Mouse (Mus musculus): ENCODE measurements around the gene Ppp1r12c. TPM values are rescaled to one million over a fixed set of nuclear protein-coding genes. Genes with fewer than 3 reads are reported as not detected.

The Ppp1r12c gene
- polyA plus RNA-seq, 1 experiment from 2014 or later, result 48.2 TPM

DNA sequence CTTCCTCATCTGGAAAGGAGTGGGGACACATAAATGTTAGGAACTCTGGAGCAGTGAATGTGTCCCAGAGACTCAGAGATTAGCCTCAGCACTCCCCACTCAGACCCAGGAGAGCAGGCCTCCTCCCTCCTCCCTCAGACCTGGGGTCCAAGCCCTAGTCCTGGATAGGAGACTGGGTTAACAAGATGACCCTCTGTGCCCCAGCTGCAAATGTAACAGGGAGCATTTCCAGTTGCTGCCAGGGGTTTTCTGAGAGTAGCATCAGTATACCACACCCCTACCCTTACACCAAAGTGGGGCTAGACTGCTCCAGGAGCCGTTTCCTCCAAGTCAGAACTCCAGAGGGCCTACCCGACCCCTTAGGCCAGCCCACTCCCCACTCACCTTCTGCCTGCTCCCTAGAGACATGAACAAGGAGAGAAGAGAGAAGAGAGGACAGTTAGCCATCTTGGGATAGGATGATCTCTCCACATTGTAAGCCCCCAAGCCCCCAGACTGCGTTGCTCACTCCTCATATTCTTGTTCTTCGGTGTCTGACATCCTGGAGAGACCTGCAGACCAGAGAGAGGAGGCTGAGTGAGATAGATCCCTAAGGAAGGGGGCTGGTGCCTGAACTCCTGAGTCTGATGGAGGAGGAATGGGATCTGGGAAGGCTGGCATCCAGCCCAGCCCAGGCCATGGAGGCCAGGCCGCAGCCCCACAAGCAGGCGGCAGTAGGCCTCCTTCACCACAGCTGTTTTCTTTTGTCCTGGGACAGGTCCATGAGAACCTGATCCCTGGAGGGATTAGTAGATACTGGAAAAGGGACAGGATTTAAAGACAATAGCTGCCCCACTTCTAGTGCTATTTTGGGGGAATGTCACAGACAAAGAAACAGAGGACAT, 12.6 kb upstream of the Ppp1r12c start:
- Histone ChIP-seq H3K4me3 (peak overlapping the region; percentile 0; the same call in 1 of the 2 replicates), H3K27me3 (no peaks in the 10 kb centered on the region), H3K4me1 (peaks cover 22% of the 10 kb centered on the region), H3K27ac (peak overlapping the region; percentile 48), H3K36me3 (no peaks in the 10 kb centered on the region), H3K4me2 (no peak overlapping the region), H3K9ac (no peak overlapping the region), H3K9me3 (no peaks in the 10 kb centered on the region)
- 46% methylated on average over 6 of the region's 6 CpGs for WGBS
- ATAC-seq (ENCODE audit: insufficient number of reproducible peaks, insufficient read depth, low FRiP score, low TSS enrichment, low read depth), result peak; percentile 50; the same call in 1 of the 2 replicates

DNA sequence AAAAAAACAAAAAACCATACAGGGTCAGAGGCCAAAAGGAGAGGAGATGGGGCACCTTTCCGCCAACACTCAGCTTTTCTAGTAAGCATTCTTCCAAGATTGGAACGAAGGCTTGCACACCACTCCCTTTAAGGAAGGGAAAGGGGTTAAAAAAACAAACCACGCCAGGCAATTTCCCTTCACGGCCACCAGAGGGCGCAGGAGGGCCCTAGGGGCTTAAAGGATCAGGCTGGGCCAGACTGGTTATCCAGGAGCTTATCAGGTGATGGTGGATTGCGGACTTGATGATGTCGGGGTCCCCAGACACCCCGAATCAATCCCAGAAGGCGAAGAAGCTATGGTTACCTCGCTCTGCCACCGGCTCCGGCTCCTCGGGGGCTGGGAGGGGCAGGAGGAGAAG, 11.8 kb upstream of the Ppp1r12c start:
- peak overlapping the region; percentile 48; the same call in 1 of the 2 replicates for H3K27ac ChIP-seq
- H3K4me3 ChIP-seq, result no peak overlapping the region
- peak overlapping the region; percentile 14; the same call in 1 of the 2 replicates for H3K4me2 ChIP-seq
- no peaks in the 10 kb centered on the region for H3K27me3 ChIP-seq
- no peaks in the 10 kb centered on the region for H3K9me3 ChIP-seq
- WGBS, result 23% methylated on average over 13 of the region's 13 CpGs
- H3K36me3 ChIP-seq, result no peaks in the 10 kb centered on the region
- no peak overlapping the region for H3K9ac ChIP-seq
- ATAC-seq (ENCODE audit: insufficient number of reproducible peaks, insufficient read depth, low FRiP score, low TSS enrichment, low read depth), result no peak
- peaks cover 22% of the 10 kb centered on the region for H3K4me1 ChIP-seq

DNA sequence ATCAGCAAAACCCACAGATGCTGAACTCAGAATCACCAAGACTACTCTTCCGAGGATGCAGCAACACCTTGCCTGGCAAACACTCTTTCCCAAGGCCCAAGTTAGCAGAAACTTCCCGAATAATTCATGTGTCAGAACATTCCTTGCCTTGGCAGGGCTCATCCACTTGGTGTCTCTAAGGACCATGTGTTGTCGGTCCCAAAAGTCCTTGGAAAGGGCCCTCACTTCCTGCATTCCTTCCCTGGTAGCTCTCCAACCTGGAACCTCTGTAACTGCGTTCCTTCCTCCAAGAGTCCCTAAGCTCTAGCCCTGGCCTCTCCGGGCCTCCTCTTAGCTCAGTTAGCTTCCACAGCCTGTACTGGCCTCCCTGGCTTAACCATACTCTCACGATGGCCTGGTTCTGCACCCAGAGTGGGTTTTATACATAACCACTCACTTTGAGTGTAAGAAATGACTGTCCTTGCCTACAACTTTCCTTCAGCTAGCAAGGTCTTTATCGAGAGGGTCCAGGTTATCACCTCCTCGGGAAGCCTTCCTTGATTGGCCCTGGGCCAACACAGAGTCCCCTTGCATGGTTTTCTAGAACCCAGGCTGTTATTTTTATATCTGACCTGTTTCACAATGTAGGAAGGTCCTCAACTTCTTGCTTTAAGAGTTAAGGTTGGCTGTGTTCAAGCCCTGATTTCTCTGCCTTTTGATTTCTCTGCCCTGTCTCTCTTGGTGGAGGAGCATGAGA, 10.2 kb upstream of the Ppp1r12c start:
- H3K4me1 ChIP-seq, result peaks cover 22% of the 10 kb centered on the region
- H3K4me2 ChIP-seq, result no peak overlapping the region
- no peaks in the 10 kb centered on the region for H3K9me3 ChIP-seq
- H3K27me3 ChIP-seq, result no peaks in the 10 kb centered on the region
- no peak for ATAC-seq (ENCODE audit: insufficient number of reproducible peaks, insufficient read depth, low FRiP score, low TSS enrichment, low read depth)
- no peak overlapping the region for H3K9ac ChIP-seq
- H3K4me3 ChIP-seq, result no peak overlapping the region
- no peak overlapping the region for H3K27ac ChIP-seq
- 76% methylated on average over 8 of the region's 8 CpGs for WGBS
- H3K36me3 ChIP-seq, result no peaks in the 10 kb centered on the region

DNA sequence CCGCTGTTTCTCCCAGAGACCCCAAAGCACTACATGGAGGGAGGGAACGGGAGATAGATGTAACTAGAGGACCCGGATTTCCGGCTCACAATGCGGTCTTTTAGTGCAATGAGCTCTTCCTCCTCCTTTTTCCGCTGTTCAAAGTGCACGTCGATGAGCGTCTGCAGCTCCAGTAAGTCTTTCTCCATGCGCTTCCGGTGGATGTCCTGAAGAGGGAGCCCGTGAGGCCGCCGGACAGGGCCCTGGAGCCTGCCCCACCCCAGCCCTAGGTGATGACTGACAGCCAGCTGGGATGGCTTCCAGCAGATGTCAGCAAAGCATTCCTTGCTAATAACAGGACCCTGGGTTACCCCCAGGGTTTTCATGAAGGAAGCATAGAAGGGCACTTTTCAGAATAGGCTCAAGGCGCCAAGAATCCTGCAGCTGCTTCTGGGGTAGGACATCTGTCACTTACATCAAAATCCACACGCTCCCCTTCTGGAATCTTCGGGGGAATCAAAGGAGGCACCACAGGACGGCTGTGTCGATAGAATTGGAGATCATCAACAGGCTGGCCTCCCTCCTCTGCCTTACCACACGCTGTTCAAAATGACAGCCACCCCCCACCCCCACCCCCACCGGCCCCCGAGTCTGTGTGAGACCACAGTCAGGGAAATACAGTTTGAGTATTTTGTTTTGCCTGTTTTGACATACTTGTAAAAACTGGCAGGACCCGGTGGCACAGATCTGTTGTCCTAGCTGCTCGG, 8.6 kb upstream of the Ppp1r12c start:
- Histone ChIP-seq H3K9ac (no peak overlapping the region; the same call in 1 of the 2 replicates), H3K9me3 (no peaks in the 10 kb centered on the region), H3K27me3 (no peaks in the 10 kb centered on the region), H3K27ac (no peak overlapping the region), H3K4me1 (peaks cover 13% of the 10 kb centered on the region), H3K4me2 (peak overlapping the region; percentile 30; the same call in 1 of the 2 replicates), H3K4me3 (0 out of 2 replicates have a peak overlapping the region, but pooled peaks have one; percentile 2), H3K36me3 (no peaks in the 10 kb centered on the region)
- 11% methylated on average over 24 of the region's 24 CpGs for WGBS
- 0 out of 2 replicates have a peak, but pooled peaks have one; percentile 21 for ATAC-seq (ENCODE audit: insufficient number of reproducible peaks, insufficient read depth, low FRiP score, low TSS enrichment, low read depth)

GRCm38 (mm10) chr7:4508739-4509116, 7.2 kb upstream of the Ppp1r12c start:
- Histone ChIP-seq H3K27ac (no peak overlapping the region), H3K4me2 (no peak overlapping the region), H3K27me3 (no peaks in the 10 kb centered on the region), H3K9ac (no peak overlapping the region), H3K4me1 (peaks cover 4% of the 10 kb centered on the region; the same call in 1 of the 2 replicates), H3K4me3 (no peak overlapping the region), H3K36me3 (no peaks in the 10 kb centered on the region), H3K9me3 (no peaks in the 10 kb centered on the region)
- ATAC-seq (ENCODE audit: insufficient number of reproducible peaks, insufficient read depth, low FRiP score, low TSS enrichment, low read depth), result no peak
- 86% methylated on average over 8 of the region's 8 CpGs for WGBS

- Histone ChIP-seq H3K9ac (no peak overlapping the region), H3K4me3 (no peak overlapping the region), H3K4me2 (no peak overlapping the region), H3K27ac (no peak overlapping the region), H3K9me3 (no peaks in the 10 kb centered on the region), H3K27me3 (no peaks in the 10 kb centered on the region), H3K4me1 (no peaks in the 10 kb centered on the region), H3K36me3 (no peaks in the 10 kb centered on the region)
- ATAC-seq (ENCODE audit: insufficient number of reproducible peaks, insufficient read depth, low FRiP score, low TSS enrichment, low read depth), result no peak
- WGBS, result 84% methylated on average over 32 of the region's 32 CpGs
Observed at GRCm38 (mm10) chr7:4508062-4508738, 6.7 kb upstream of the Ppp1r12c start.

- WGBS, result 58% methylated on average over 3 of the region's 4 CpGs
- no peaks in the 10 kb centered on the region for H3K27me3 ChIP-seq
- no peak overlapping the region for H3K27ac ChIP-seq
- H3K36me3 ChIP-seq, result no peaks in the 10 kb centered on the region
- peaks cover 3% of the 10 kb centered on the region; the same call in 1 of the 2 replicates for H3K4me1 ChIP-seq
- H3K9ac ChIP-seq, result no peak overlapping the region
- no peaks in the 10 kb centered on the region for H3K9me3 ChIP-seq
- ATAC-seq (ENCODE audit: insufficient number of reproducible peaks, insufficient read depth, low FRiP score, low TSS enrichment, low read depth), result no peak
- H3K4me2 ChIP-seq, result no peak overlapping the region
- H3K4me3 ChIP-seq, result no peak overlapping the region
Observed at GRCm38 (mm10) chr7:4507220-4507619, 5.7 kb upstream of the Ppp1r12c start.

DNA sequence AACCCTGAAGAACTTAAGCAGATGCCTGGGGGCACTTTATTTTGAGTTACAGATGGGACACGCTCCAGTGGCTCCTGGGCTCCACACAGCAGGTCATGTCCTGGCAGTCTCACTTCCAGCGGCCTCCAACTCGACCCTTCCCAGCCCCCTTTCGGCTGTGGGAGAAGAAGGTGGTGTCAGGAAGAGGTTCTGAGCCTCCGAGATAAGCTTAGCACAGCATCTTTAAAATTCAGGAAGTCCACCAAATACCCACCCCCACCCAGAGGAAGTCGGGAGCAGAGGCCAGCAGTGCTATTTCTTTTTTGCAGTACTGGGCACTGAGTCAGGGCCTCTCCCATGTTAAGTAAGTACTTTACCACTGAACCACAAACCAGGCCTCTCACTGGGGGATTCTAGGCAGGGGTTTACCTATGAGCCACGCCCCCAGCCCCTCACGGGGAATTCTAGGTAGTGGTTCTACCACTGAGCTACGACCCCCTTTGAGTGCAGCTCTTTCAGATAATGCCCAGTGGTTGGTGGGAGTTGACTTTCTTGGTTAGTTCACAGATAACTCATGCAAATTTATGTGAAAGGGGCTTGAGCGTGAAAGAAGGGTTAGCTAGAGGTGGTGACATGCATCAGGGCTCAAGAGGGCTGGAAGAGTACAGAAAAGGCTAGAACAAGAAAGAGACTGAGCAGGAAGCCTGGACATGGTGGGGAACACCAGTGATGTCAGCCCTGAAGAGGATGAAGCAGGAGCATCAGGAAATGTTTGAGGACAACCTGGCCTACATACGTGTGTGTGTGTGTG, 3.4 kb upstream of the Ppp1r12c start:
- WGBS, result 59% methylated on average over 11 of the region's 11 CpGs
- no peak overlapping the region for H3K9ac ChIP-seq
- no peak overlapping the region for H3K4me2 ChIP-seq
- H3K4me3 ChIP-seq, result no peak overlapping the region
- H3K27ac ChIP-seq, result no peak overlapping the region
- H3K27me3 ChIP-seq, result no peaks in the 10 kb centered on the region
- peaks cover 14% of the 10 kb centered on the region for H3K4me1 ChIP-seq
- H3K36me3 ChIP-seq, result no peaks in the 10 kb centered on the region
- no peaks in the 10 kb centered on the region for H3K9me3 ChIP-seq
- ATAC-seq (ENCODE audit: insufficient number of reproducible peaks, insufficient read depth, low FRiP score, low TSS enrichment, low read depth), result no peak

GRCm38 (mm10) chr7:4503858-4504257, 2.4 kb upstream of the Ppp1r12c start:
- no peaks in the 10 kb centered on the region; the same call in 1 of the 2 replicates for H3K36me3 ChIP-seq
- H3K9me3 ChIP-seq, result no peaks in the 10 kb centered on the region
- no peak overlapping the region for H3K27ac ChIP-seq
- H3K4me2 ChIP-seq, result no peak overlapping the region
- peaks cover 24% of the 10 kb centered on the region for H3K4me1 ChIP-seq
- WGBS, result 82% methylated on average over 5 of the region's 5 CpGs
- H3K4me3 ChIP-seq, result no peak overlapping the region
- ATAC-seq (ENCODE audit: insufficient number of reproducible peaks, insufficient read depth, low FRiP score, low TSS enrichment, low read depth), result no peak
- H3K27me3 ChIP-seq, result no peaks in the 10 kb centered on the region
- H3K9ac ChIP-seq, result no peak overlapping the region

- 81% methylated on average over 4 of the region's 4 CpGs for WGBS
- no peak overlapping the region for H3K27ac ChIP-seq
- no peaks in the 10 kb centered on the region; the same call in 1 of the 2 replicates for H3K36me3 ChIP-seq
- ATAC-seq (ENCODE audit: insufficient number of reproducible peaks, insufficient read depth, low FRiP score, low TSS enrichment, low read depth), result no peak
- no peak overlapping the region for H3K4me2 ChIP-seq
- H3K4me3 ChIP-seq, result no peak overlapping the region
- peaks cover 31% of the 10 kb centered on the region for H3K4me1 ChIP-seq
- no peak overlapping the region for H3K9ac ChIP-seq
- H3K27me3 ChIP-seq, result no peaks in the 10 kb centered on the region
- H3K9me3 ChIP-seq, result no peaks in the 10 kb centered on the region
Observed at GRCm38 (mm10) chr7:4503100-4503499, 1.6 kb upstream of the Ppp1r12c start.
